Mouse (Mus musculus): ENCODE measurements around the gene Pgpep1.

DNA sequence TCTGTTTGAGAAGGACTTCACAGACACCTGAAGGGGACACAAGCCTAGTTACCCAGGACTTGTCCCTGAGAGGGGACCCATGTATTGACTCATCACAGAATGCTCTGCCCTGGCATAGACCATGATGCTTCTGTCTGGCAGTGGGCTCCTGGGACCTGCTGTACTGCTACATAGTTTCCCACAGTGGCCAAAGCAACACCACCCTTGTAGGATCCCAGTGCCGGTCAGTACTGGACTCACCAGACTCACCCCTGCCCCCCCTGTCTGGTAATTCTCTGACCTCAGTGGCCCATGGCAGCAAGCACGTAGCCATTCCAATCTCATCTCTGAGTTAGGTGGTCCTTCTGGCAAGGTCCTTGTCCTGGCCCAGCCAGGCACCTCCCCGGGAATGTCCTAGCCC is 27.9 kb upstream of the Pgpep1 start:
- TF ChIP-seq CTCF (conservative IDR thresholded peaks at IDR 0.05; ENCODE audit: low read length) (no peak), POU5F1 (IDR thresholded peaks at IDR 0.05; ENCODE audit: borderline replicate concordance, low read length) (no peak)
